Mouse (Mus musculus) G1E-ER4 (cell line): Measurements from ENCODE around the gene Slc5a10. TPM values are rescaled to one million over a fixed set of nuclear protein-coding genes. Genes with fewer than 3 reads are reported as not detected.

ENCODE experiments used
- GATA1 ChIP-seq: IDR thresholded peaks from one replicate; pipeline ENCODE4 v1.8.0; 2012; ENCODE audit warnings: low read length, inconsistent platforms
- polyA plus RNA-seq: library from polyadenylated mRNA; stranded (reverse); fragments of >175 nt; gene quantifications from 2 replicates; pipeline ENCODE4 v1.2.3, GENCODE M21; 2012

The Slc5a10 gene
- polyA plus RNA-seq, 1 experiment, result not detected

- TF ChIP-seq GATA1, result no peak
These were observed 71.9 kb downstream of the Slc5a10 start for GRCm38 (mm10) chr11:61648749-61649115.

GRCm38 (mm10) chr11:61647956-61648748 lies 72.5 kb downstream of the Slc5a10 start:
- no peak for TF ChIP-seq GATA1

- TF ChIP-seq GATA1, result no peak
These were observed 73.3 kb downstream of the Slc5a10 start for GRCm38 (mm10) chr11:61647110-61647910.

GRCm38 (mm10) chr11:61646499-61647039 lies 74.1 kb downstream of the Slc5a10 start:
- no peak for TF ChIP-seq GATA1

DNA sequence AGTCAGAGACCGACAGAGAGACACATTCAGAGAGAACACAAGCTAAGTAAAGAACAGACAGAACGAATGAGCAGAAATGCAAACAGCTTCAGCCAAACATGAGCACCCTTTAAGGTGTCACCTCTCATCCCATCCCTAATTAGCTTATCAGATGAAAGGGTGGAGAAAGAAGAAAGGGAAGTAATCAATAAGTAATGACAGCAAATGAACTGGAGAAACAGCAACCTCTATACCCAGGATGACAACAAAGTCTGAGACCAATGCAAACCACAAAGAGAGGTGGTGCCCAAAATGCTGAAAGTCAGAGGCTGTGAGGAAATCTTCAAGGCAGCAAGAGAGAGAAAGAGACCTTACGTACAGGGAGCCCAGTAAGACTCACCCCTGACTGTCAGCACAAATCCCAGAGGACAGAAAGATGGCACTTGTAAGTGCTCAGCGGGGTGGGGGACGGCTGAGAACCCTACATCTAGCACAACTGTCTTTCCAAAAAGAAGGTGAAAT lies 75.2 kb downstream of the Slc5a10 start:
- TF ChIP-seq GATA1, result no peak

DNA sequence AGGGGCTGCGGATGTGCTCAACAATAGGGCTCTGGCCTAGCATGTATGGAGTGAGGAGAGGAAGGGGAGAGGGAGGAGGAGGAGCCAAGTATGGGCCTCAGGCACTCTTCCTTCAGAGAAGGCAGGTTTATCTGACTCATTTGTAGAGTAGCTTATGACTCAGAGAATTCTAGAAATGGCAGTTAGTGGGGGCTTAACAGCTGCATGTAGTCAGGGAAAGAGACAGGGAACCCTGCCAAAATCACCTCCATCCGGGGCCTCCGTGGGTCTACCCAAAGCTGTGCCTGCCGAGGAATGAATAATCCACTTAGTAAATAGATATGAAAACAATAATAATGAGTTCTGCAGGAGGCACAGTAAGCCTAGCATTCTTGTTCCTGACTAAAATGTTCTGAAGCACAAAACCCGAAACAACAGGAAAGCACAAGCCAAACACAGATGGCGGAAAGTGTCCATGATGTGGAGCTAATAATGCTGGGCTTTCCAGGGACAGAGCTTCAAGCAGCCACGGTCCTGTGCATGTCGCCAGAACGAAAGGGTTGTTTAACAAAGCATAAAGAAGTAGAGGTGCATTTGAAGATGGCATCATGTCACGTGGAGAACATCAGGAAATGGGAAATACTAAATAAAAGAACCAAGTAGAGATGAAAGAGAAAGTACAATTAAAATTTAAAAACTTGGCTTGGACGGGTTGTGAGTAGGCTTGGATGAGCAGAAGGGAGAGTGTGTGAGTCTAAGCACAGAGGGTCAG lies 75.9 kb downstream of the Slc5a10 start:
- no peak for TF ChIP-seq GATA1

DNA sequence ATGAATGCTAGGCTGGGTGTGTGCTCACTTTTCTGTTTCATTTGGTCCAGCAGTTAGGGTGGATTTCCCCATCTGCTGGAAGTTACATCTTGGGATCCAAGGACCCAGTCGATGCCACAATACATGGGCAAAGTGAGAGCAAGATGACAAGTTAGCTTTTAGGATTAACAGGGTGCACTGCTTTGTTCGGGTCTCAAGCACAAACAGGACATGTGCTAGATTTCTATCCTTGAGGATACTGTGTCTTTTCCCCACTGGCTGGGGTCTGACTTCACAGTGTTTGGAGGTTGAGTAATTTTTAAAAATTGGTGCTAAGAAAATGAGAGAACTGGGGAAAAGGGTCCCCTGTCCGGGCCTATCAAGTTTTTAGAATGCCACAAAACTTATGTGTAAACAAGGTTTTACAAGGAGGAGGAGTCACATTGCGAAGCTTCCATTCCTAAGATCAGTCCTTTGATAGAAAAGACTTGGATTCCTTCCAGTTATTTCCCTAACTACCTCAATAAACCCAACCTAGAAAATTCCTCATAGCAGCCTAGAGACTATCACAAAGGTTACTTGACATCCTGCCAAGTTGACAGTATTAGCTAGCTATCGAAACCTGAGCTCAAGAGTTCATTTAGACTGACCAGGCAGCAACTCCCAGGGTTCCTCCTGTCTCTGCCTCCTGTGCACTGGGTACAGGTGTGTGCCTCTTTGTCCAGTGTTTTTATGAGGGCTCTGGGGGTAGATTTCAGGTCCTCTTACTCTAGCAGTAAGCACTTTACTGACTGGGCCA lies 77.3 kb downstream of the Slc5a10 start:
- no peak for TF ChIP-seq GATA1

DNA sequence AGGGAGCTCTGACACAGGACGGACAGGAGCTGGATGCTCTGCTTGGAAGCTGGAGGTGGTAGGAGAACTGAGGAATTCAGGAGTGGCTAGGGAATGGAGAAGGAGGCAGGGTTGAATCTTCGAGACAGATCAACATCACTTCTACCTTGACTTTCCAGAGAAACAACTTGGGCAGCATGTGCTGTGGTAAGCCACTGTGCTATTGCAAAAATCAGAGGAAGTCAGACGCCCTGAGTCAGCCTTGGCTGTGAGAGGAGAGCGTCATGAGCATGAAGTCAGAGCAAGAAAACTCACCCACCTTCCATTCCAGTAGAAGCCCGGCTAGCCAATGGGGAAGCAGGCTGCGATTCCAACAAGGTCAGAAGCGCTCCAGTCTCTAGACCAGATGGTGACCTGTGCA lies 78.5 kb downstream of the Slc5a10 start:
- no peak for TF ChIP-seq GATA1

DNA sequence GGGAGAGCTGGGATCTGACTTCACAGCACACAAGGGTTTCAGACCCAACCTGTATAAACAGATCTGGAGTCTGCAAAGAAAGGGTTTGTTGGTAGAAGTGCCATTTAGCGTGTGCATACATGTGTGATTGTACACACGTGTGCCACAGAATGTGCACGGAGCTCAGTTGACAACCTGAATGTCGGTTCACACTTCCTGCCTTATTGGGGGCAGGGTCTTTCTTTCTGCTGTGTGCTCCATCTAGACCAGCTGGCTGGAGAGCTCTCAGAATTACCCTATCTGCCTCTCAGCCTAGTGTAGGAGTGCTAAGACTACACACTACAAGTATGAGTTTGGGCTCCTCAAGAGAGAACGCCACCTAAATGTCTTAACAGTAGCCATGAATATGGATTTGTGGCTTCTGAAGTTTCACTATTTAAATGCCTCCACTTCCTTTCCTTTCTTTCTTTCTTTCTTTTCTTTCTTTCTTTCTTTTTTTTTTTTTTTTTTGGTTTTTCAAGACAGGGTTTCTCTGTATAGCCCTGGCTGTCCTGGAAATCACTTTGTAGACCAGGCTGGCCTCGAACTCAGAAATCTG lies 80.9 kb downstream of the Slc5a10 start:
- TF ChIP-seq GATA1, result no peak

DNA sequence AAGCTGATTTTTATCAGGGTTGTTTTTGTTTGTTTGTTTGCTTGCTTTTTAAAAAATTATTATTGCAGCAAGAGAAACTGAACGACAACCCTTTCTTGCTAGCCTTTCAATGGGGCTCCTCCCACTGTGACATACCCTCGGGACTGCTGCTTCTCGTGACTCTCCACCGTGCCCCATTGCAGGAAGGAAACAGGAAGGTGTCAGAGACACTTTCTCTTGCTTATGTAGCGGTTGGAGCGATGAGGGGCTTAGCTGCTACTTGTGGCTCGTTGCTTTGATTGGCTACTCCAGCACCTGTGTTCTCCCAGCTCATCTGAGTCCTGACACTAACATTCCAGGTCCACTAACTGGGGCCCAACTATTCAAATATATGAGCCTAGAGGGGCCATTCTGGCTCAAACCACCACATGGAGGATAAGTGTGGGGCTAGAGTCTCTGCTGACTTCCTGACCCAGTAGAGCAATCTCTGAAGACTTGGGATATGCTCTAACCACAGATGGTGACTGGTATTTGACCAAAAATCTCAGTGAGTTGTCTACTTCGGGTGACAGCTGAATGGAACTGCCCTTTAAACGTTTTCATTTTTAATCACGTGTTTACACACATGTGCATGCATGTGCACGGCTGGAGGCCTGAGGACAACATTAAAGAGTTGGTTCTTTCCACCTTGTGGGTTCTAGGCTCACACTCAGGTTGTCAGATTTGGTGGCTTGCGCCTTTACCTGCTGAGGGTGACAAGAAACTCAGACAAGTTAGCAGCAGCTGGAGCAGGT lies 81.7 kb downstream of the Slc5a10 start:
- TF ChIP-seq GATA1, result no peak

- TF ChIP-seq GATA1, result no peak
These were observed 82.8 kb downstream of the Slc5a10 start for GRCm38 (mm10) chr11:61637856-61638255.

DNA sequence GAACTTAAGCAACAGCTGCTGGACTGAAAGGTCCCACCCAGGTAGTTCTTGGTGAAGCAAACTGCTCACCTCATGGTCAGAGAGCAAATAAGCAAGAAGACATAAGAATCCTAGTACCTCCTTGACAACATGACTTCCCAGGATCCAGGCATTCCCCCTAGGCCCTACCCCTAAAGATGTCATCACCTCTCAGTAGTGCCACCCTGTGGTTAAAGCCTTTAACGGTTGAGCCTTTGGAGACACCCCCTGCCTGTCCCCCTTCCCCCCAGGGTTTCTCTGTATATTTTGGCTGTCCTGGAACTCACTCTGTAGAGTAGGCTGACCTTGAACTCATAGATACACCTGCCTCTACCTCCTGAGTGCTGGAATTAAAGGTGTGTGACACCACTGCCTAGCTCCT lies 83.2 kb downstream of the Slc5a10 start:
- no peak for TF ChIP-seq GATA1

- no peak for TF ChIP-seq GATA1
These were observed 91.0 kb downstream of the Slc5a10 start for GRCm38 (mm10) chr11:61629621-61630020.

DNA sequence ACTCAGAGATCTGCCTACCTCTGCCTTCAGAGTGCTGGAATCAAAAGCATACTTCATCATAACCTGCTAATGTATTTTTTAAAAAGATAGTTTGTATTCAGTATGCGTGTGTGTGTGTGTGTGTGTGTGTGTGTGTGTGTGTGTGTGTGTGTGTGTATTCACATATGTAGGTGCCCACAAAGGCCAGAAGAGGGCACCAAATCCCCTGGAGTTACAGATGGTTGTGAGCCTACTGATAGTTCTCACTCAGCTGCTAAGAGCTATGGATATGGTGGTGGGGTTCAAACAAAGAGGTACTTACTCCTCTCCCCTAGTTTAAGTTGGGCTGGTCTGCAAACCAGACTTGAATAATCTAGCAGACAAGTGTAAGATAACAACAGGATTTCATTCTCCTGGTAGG lies 94.1 kb downstream of the Slc5a10 start:
- no peak for TF ChIP-seq GATA1

DNA sequence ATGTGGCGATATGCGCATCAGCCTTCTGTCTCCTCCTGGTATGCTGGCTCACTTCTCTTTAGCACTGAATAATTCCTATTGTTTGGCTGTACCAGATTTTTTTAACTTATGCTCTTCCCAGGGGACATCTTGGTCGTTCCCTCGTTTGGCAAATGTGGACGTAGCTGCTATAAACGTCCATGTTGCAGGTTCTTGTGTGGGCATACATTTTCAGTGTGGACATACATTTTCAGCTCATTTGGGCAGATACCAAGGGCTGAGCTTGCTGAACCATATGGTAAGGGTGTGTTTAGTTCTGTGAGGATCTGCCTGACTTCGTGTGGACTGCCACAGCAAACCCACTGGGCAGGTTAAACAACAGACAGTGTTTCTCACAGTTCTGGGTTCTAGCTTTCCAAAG lies 95.5 kb downstream of the Slc5a10 start:
- TF ChIP-seq GATA1, result no peak

Other genes with a start within 250 kb of the Slc5a10 start
- not detected in 2 replicates for gene Mfap4, start 235.4 kb downstream of the Slc5a10 start, polyA plus RNA-seq
- gene Mapk7, start 226.4 kb downstream of the Slc5a10 start, polyA plus RNA-seq, result 27.7 and 28.6 TPM in 2 replicates
- 15.8 and 18.8 TPM in 2 replicates for gene B9d1, start 215.7 kb downstream of the Slc5a10 start, polyA plus RNA-seq
- 1.2 and 1.8 TPM in 2 replicates for gene Epn2, start 141.1 kb downstream of the Slc5a10 start, polyA plus RNA-seq
- 8.5 and 8.6 TPM in 2 replicates for gene Grap, start 67.6 kb downstream of the Slc5a10 start, polyA plus RNA-seq
- gene Fam83g, start 36.7 kb downstream of the Slc5a10 start, polyA plus RNA-seq, result not detected in 2 replicates
- 7.8 and 8.3 TPM in 2 replicates for gene Prpsap2, start 41.3 kb upstream of the Slc5a10 start, polyA plus RNA-seq
- gene Ulk2, start 134.2 kb upstream of the Slc5a10 start, polyA plus RNA-seq, result 3.4 and 4.8 TPM in 2 replicates
- 19.3 and 19.9 TPM in 2 replicates for gene Akap10, start 209.4 kb upstream of the Slc5a10 start, polyA plus RNA-seq
- gene Specc1, start 235.9 kb upstream of the Slc5a10 start, polyA plus RNA-seq, result 3.0 and 4.5 TPM in 2 replicates